Mouse (Mus musculus): ENCODE results near the gene Gm815. TPM values are rescaled to one million over a fixed set of nuclear protein-coding genes. Genes with fewer than 3 reads are reported as not detected.

The Gm815 gene
- polyA plus RNA-seq, 1 experiment, result not detected

- H3ac ChIP-seq (ENCODE audit: control insufficient read depth, insufficient read length), result no peak overlapping the region
- no peak overlapping the region for H3K4me2 ChIP-seq (ENCODE audit: low read depth)
- TF ChIP-seq MAX (IDR thresholded peaks at IDR 0.05; ENCODE audit: low read depth) (no peak), MYOG (IDR thresholded peaks at IDR 0.05; ENCODE audit: control insufficient read depth in 1 of 3, insufficient read depth in 1 of 3, insufficient read length in 2 of 3, low read depth in 2 of 3) (no peak), E2F4 (IDR thresholded peaks at IDR 0.05; ENCODE audit: insufficient read depth) (no peak), REST (IDR thresholded peaks at IDR 0.05; ENCODE audit: insufficient read depth, insufficient read length) (no peak), USF1 (IDR thresholded peaks at IDR 0.05; ENCODE audit: low read depth) (no peak), MYOD1 (IDR thresholded peaks at IDR 0.05; ENCODE audit: control insufficient read depth in 1 of 3, insufficient read length in 2 of 3, low read depth in 2 of 3) (no peak), SRF (IDR thresholded peaks at IDR 0.05; ENCODE audit: control insufficient read depth, insufficient read length, low read depth) (no peak), TCF12 (IDR thresholded peaks at IDR 0.05; ENCODE audit: insufficient read depth, poor library complexity, severe bottlenecking) (no peak), POLR2AphosphoS2 (IDR thresholded peaks at IDR 0.05; ENCODE audit: insufficient read length, low read depth) (no peak), CEBPB (IDR thresholded peaks at IDR 0.05; ENCODE audit: insufficient read depth, poor library complexity, severe bottlenecking) (no peak), TCF3 (IDR thresholded peaks at IDR 0.05; ENCODE audit: insufficient read length, low read depth) (no peak), POLR2A (IDR thresholded peaks at IDR 0.05; ENCODE audit: insufficient read length, low read depth) (no peak)
- H3K27me3 ChIP-seq (ENCODE audit: control insufficient read depth, insufficient read depth, insufficient read length), result no peaks in the 10 kb centered on the region
- no peaks in the 10 kb centered on the region for H3K36me3 ChIP-seq (ENCODE audit: control insufficient read depth, insufficient read depth)
- H3K79me2 ChIP-seq (ENCODE audit: control insufficient read depth, insufficient read depth), result no peaks in the 10 kb centered on the region
- no peak overlapping the region for H3K4me3 ChIP-seq
Measured at GRCm38 (mm10) chr19:26934186-26934585, 48.5 kb downstream of the Gm815 start.
